Mouse (Mus musculus): ENCODE results near the gene Il12rb1.

- TF ChIP-seq CTCF (conservative IDR thresholded peaks at IDR 0.05; ENCODE audit: low read length) (no peak), NANOG (IDR thresholded peaks at IDR 0.05; ENCODE audit: borderline replicate concordance, low read length) (no peak), POU5F1 (IDR thresholded peaks at IDR 0.05; ENCODE audit: borderline replicate concordance, low read length) (no peak)
Measured at GRCm38 (mm10) chr8:70771217-70771616, 37.0 kb upstream of the Il12rb1 start.

Data from E14TG2a.4 (cell line).